Comparison of ENCODE assay signal across 10 mouse cellular contexts in the genomic region with DNA sequence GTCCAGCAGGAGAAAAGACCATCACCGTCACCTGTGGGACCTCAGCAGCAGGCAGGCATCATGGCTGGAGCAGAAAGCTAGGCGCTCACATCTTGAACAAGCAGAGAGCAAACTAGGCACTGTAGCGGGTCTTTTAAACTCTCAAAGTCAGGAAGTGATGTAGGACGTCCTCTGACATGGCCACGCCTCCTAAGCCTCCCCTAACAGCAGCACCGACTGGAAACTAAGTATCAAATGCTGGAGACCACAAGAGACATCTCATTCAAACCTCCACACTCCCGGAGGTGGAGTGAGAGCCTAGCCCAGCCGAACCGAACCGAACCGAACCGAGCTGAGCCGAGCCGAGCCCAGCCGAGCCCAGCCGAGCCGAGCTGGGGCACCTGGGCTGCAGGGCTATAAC. TPM values are rescaled to one million over a fixed set of nuclear protein-coding genes. Genes with fewer than 3 reads are reported as not detected.
DNase-seq lines count a peak whose midpoint lies in the region; ATAC-seq lines count a peak whose summit lies in the region.
"Had no signal": no experiment of that assay in that cellular context is flagged by ENCODE, and none has a peak within 500 bp of the region (broad histone marks: within the 10 kb centered on the region; RNA-seq: fewer than 3 reads in every experiment).

No protein-coding gene starts in this region.

- peaks cover 22% of the 10 kb centered on the region for H3K27me3 ChIP-seq in liver, embryonic 12.5 days (replicated peaks)
- H3K27me3 ChIP-seq in forebrain, embryonic 13.5 days, result peaks cover 2% of the 10 kb centered on the region; the same call in 1 of the 2 replicates
- H3K27me3 ChIP-seq in limb, embryonic 12.5 days, result peaks cover 7% of the 10 kb centered on the region
- no peaks in the 10 kb centered on the region for H3K27me3 ChIP-seq in stomach, embryonic 14.5 days (ENCODE audit: control insufficient read depth, insufficient read depth, low read length)
- H3K27me3 ChIP-seq: Patski had no signal

- H3K4me1 ChIP-seq in liver, embryonic 12.5 days, result 0 out of 2 replicates have a peak, but pooled peaks cover 5% of the 10 kb centered on the region
- peaks cover 14% of the 10 kb centered on the region for H3K4me1 ChIP-seq in forebrain, embryonic 13.5 days
- no peaks in the 10 kb centered on the region for H3K4me1 ChIP-seq in limb, embryonic 12.5 days (replicated peaks)
- H3K4me1 ChIP-seq in stomach, embryonic 14.5 days (ENCODE audit: control insufficient read depth, insufficient read depth, low read length), result no peaks in the 10 kb centered on the region

- H3K4me2 ChIP-seq in liver, embryonic 12.5 days, result peak overlapping the region; percentile 27; the same call in 1 of the 2 replicates
- peak overlapping the region; percentile 47 for H3K4me2 ChIP-seq in forebrain, embryonic 13.5 days
- H3K4me2 ChIP-seq in limb, embryonic 12.5 days, result peak overlapping the region; percentile 48
- peak overlapping the region; percentile 27 for H3K4me2 ChIP-seq in stomach, embryonic 14.5 days (replicated peaks; ENCODE audit: low read depth, low read length)

- H3K9me3 ChIP-seq in liver, embryonic 12.5 days (replicated peaks), result 0 out of 2 replicates have a peak, but pooled peaks cover 3% of the 10 kb centered on the region
- H3K9me3 ChIP-seq in forebrain, embryonic 13.5 days (replicated peaks), result no peaks in the 10 kb centered on the region
- 0 out of 2 replicates have a peak, but pooled peaks cover 3% of the 10 kb centered on the region for H3K9me3 ChIP-seq in limb, embryonic 12.5 days
- H3K9me3 ChIP-seq in stomach, embryonic 14.5 days (ENCODE audit: control insufficient read depth, low read depth, low read length), result no peaks in the 10 kb centered on the region

- WGBS in liver, embryonic 12.5 days (ENCODE audit: insufficient replicate concordance), result 30% methylated on average over 17 of the region's 17 CpGs
- WGBS in forebrain, embryonic 13.5 days, result 37% methylated on average over 17 of the region's 17 CpGs
- 24% methylated on average over 17 of the region's 17 CpGs for WGBS in limb, embryonic 12.5 days
- 29% methylated on average over 17 of the region's 17 CpGs for WGBS in stomach, embryonic 14.5 days

- DNase-seq in liver, result no peak
- DNase-seq in layer of hippocampus, adult 8-10 months (ENCODE audit: low spot score in 2 of 2), result no peak
- DNase-seq in c-Kit-positive CD71-positive TER-119-positive erythroid progenitor cells, embryonic 14.5 days (ENCODE audit: low spot score), result no peak
- DNase-seq in cerebellum, adult 8-10 months, result no peak

- no peak for ATAC-seq in liver, embryonic 12.5 days
- ATAC-seq in forebrain, embryonic 13.5 days, result no peak
- ATAC-seq in limb, embryonic 12.5 days (ENCODE audit: insufficient number of reproducible peaks, insufficient read depth, low FRiP score, low TSS enrichment, low read depth), result no peak
- no peak for ATAC-seq in stomach, embryonic 14.5 days (ENCODE audit: insufficient number of reproducible peaks, insufficient read depth, low FRiP score, low read depth)
- ATAC-seq: Patski had no signal

- no peak overlapping the region for H3K9ac ChIP-seq in liver, embryonic 12.5 days
- H3K9ac ChIP-seq in forebrain, embryonic 13.5 days, result no peak overlapping the region
- no peak overlapping the region for H3K9ac ChIP-seq in limb, embryonic 12.5 days (replicated peaks)
- no peak overlapping the region for H3K9ac ChIP-seq in stomach, embryonic 14.5 days (replicated peaks; ENCODE audit: low read depth, low read length)

- no peak overlapping the region for H3K27ac ChIP-seq in liver, embryonic 12.5 days
- H3K27ac ChIP-seq in forebrain, embryonic 13.5 days, result no peak overlapping the region
- no peak overlapping the region for H3K27ac ChIP-seq in limb, embryonic 12.5 days
- no peak overlapping the region for H3K27ac ChIP-seq in stomach, embryonic 14.5 days (ENCODE audit: low read length)

- no peaks in the 10 kb centered on the region for H3K36me3 ChIP-seq in liver, embryonic 12.5 days
- H3K36me3 ChIP-seq in forebrain, embryonic 13.5 days (ENCODE audit: poor library complexity, severe bottlenecking), result no peaks in the 10 kb centered on the region
- H3K36me3 ChIP-seq in limb, embryonic 12.5 days, result no peaks in the 10 kb centered on the region
- no peaks in the 10 kb centered on the region for H3K36me3 ChIP-seq in stomach, embryonic 14.5 days (ENCODE audit: control insufficient read depth, insufficient read depth, low read length)

- no peak overlapping the region for H3K4me3 ChIP-seq in liver, embryonic 12.5 days
- peak overlapping the region; percentile 21; the same call in 1 of the 2 replicates for H3K4me3 ChIP-seq in forebrain, embryonic 13.5 days
- H3K4me3 ChIP-seq in limb, embryonic 12.5 days (replicated peaks), result peak overlapping the region; percentile 31
- 0 out of 2 replicates have a peak overlapping the region, but pooled peaks have one; percentile 11 for H3K4me3 ChIP-seq in stomach, embryonic 14.5 days (ENCODE audit: low read depth, low read length)

RNA-seq across cellular contexts. Expression of a gene that starts 15.2 kb away (rescaled TPM):
- 24.1 and 24.7 TPM in 2 replicates for polyA plus RNA-seq in liver, embryonic 12.5 days (2016; fragmentation: Nextera tagmentation; extraction: Ambion mirVana)
- polyA plus RNA-seq in forebrain, embryonic 13.5 days (2015; fragmentation: Nextera tagmentation; extraction: Ambion mirVana), result 200 and 208 TPM in 2 replicates
- polyA plus RNA-seq in limb, embryonic 12.5 days (2016; fragmentation: Nextera tagmentation; extraction: Ambion mirVana), result 148 and 158 TPM in 2 replicates
- 64.3 and 70.3 TPM in 2 replicates for polyA plus RNA-seq in stomach, embryonic 14.5 days (2014; fragmentation: Nextera tagmentation; extraction: Ambion mirVana)
- 100 to 1,000 TPM; 112 to 137 (median 123) TPM for total RNA-seq in layer of hippocampus, adult 8-10 months (2022)

RNA-seq across cellular contexts. Expression of a gene that starts 34.5 kb away (rescaled TPM):
- not detected in 2 replicates for polyA plus RNA-seq in liver, embryonic 12.5 days (2016; fragmentation: Nextera tagmentation; extraction: Ambion mirVana)
- not detected in 2 replicates for polyA plus RNA-seq in forebrain, embryonic 13.5 days (2015; fragmentation: Nextera tagmentation; extraction: Ambion mirVana)
- not detected in 2 replicates for polyA plus RNA-seq in limb, embryonic 12.5 days (2016; fragmentation: Nextera tagmentation; extraction: Ambion mirVana)
- polyA plus RNA-seq in stomach, embryonic 14.5 days (2014; fragmentation: Nextera tagmentation; extraction: Ambion mirVana), result not detected in 2 replicates
- 10 to 100 TPM; 81.3 to 98.0 (median 88.7) TPM for total RNA-seq in layer of hippocampus, adult 8-10 months (2022)
- total RNA-seq: liver, adult 2 months had no signal
- polyA plus RNA-seq: liver, adult 2 months had no signal

RNA-seq across cellular contexts. Expression of a gene that starts 45.6 kb away (rescaled TPM):
- polyA plus RNA-seq in liver, embryonic 12.5 days (2016; fragmentation: Nextera tagmentation; extraction: Ambion mirVana), result 8.4 and 10.7 TPM in 2 replicates
- polyA plus RNA-seq in forebrain, embryonic 13.5 days (2015; fragmentation: Nextera tagmentation; extraction: Ambion mirVana), result 5.1 and 6.4 TPM in 2 replicates
- 35.9 and 42.8 TPM in 2 replicates for polyA plus RNA-seq in limb, embryonic 12.5 days (2016; fragmentation: Nextera tagmentation; extraction: Ambion mirVana)
- 82.3 and 83.9 TPM in 2 replicates for polyA plus RNA-seq in stomach, embryonic 14.5 days (2014; fragmentation: Nextera tagmentation; extraction: Ambion mirVana)
- total RNA-seq in layer of hippocampus, adult 8-10 months (2022), result under 1 TPM in 3 of 4 experiments, not detected in 1; 0.23 to 0.45 (median 0.32) TPM
